Mouse (Mus musculus) megakaryocyte, embryonic 14.5 days (primary cell): ENCODE measurements around the gene Hebp2.

ENCODE experiments used
- FLI1 ChIP-seq: IDR thresholded peaks from 2 replicates; pipeline ENCODE4 v1.6.1; 2012; ENCODE audit warnings: low read length, inconsistent platforms, mixed read lengths
- GATA1 ChIP-seq: IDR thresholded peaks from 3 replicates; pipeline ENCODE4 v1.6.1; 2012; ENCODE audit warnings: mixed read lengths, low read length, inconsistent platforms, borderline replicate concordance

GRCm38 (mm10) chr10:18497066-18497465, 48.8 kb downstream of the Hebp2 start:
- TF ChIP-seq GATA1: no peak
- TF ChIP-seq FLI1: no peak
